Mouse (Mus musculus) right cerebral cortex, postnatal 36 days (tissue): ENCODE results near the gene Gon4l.
A peak's percentile ranks its signal among the peaks of the same experiment; 100 is the strongest.
"Not testable (repeated sequence)": the region's sequence is repeated elsewhere in the genome, so short reads cannot be mapped to it uniquely, and the experiment has no call there.

ENCODE experiments used
- DNase-seq, 2 experiments: peaks; one replicate each; pipeline ENCODE4 v3.0.0; 2022; ENCODE audit warnings: low spot score in 2 of 2, mixed read lengths in 1 of 2

The Gon4l gene

DNA sequence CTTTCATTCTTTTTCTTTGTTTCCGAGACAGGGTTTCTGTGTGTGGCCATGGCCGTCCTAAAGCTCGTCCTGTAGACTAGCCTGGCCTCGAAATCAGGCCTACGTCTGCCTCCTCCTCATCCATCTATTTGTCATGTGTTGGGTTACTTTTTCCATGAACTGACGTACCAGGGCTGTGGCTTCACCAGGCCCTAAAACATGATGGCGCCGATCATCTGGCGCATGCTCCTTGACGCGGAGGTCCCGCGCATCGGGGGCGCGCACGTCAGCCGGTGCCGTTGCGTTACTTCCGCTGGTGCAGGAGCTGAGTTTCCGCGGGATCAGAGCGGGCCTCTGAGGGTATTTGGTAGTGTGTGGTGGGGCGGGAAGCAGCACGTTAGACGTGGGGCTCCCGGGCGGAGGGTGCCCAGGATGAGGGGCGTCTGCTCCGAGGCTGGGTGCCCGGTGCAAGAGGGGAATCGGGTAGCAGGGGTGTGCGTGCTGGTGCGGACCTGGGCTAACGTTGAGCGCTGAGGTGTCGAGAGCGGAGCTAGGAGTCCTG lies at the start of gene Gon4l:
Gon4l (plus strand) TSS at position 281 of the 541 bp plus-strand sequence.
- not testable (repeated sequence) for DNase-seq

DNA sequence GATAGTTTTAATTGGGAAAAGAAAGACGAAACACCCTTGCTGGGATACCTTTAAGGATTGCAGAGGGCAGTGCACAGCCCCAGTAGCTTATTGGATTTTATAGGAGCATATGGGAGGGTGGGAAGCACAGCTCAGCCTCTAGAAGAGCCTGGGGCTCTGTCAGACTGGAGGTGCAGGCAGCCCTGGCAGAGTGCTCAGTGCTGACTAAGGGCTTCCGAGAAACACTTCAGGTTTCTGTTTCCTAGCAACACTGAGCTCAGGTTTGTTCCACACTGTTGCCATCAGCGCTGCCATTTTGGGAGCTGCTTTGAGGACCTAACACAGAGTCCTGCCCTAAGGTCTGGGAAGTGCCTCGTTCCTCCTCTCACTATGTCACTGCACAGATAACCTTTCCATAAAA lies 48.7 kb upstream of the Gon4l start:
- not testable (repeated sequence) for DNase-seq

DNA sequence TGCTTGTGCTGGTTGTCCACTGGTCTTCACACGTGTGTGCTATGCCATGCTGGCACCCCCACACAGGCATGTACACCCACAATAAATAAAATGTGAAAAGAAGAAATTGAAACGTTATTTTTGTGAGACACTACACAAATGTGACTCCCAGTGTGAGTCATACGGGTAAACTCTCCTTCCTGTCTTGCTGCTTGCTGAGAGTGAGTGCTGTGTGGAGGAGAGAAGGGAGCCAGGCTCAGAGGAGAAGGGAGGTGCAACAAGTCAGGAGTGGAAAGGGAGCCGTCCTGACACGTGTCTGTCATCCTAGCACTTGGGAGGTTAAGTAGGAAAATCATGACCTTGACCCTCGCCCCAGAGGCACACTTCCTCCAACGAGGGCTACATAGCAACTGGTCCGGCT lies 48.2 kb upstream of the Gon4l start:
- not testable (repeated sequence) for DNase-seq

DNA sequence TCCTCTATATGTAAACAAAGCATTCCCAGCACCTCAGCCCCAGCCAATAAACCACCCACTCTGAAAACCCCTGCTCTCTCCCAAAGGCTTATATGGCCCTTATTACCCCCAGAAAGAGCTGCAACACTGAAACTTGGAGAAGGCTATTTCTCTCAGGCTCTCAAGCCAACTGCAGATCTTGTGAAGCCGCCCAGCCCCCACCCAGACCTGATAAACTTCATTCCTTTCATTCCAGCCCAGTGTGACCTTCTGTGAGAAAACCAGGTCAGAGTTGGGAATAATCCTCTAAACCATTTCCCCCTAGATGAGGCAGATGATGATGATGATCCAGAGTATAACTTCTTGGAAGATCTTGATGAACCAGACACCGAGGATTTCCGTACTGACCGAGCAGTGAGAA lies 47.0 kb upstream of the Gon4l start:
- not testable (repeated sequence) for DNase-seq

DNA sequence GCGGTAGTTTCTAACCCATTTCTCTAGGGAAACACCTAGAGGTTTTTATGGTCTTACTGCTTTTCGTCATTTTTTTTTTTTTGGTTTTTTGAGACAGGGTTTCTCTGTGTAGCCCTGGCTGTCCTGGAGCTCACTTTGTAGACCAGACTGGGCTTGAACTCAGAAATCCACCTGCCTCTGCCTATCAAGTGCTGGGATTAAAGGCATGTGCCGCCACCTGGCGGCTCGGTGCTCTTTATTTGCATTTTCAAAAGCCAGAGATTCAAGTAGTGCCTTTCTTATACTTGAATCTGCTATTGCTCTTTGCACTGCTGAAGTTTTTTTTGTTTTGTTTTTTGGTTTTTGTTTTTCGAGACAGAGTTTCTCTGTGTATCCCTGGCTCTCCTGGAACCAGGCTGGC lies 37.5 kb upstream of the Gon4l start:
- not testable (repeated sequence) for DNase-seq

DNA sequence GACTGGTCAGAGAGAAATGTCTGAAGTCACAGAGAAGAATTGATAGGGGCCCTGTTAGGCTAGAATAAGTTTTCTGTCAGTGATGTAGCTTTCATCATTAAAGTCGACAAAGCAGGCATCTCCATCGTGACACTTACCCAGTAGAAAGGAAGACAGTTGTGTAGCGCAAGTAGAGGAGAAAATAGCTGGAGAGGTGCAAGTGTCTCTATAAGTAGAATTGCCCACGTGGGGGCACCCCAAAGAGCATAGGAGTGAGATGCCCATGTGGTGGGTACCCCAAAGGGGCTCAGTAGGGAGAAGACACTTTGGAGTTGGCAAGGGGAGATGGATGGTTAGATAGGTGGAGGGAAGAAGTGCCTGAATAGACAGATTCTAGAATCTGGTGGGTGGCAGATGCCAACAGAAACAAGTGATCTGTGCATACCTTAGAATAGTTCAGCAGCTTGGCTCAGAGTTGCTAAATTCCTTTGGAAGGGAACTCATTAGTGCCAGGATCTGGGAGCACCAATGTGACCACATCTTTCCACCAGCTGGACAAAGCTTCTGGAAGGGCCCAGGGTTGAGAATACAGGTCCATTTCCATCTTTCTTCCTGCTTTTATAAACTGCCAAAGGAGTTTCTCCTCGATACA lies 31.0 kb upstream of the Gon4l start:
- no peak for DNase-seq

DNA sequence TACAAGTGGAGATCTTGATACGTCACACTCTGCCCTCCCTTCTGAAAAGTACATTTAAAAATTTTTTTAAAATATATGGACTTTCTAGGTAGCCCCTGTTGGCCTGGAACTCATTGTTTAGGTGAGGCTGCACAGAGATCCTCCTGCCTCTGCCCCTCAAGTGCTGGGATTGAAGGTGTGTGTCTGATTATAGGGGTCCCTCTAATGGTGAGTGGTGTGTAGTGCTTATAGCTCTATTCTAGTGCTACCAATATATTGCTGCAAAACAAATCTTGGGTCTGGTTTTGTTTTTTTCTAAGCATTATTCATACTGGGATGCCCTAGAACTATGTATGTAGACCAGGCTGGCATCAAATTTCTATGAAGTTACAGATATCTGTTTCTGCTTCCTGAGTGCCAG lies 9.3 kb upstream of the Gon4l start:
- no peak for DNase-seq

DNA sequence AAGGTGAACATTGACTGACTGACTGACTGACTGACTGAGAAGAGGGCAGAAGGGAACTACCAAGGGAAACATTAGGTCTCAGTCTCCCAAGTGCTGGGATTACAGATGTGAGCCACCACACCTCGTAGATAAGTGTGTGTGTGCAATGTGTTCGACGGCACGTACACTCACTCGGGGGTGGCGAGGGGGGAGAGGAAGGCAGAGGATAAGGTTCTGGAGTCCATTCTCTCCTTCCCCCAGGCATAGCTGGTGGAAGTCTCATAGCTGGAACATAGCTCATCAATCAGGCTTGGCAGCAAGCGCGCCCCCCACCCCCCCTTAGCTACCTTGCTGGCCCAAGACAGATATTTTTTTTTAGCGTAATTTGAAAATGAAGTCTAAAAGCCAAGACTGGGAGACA lies 7.8 kb upstream of the Gon4l start:
- no peak for DNase-seq

DNA sequence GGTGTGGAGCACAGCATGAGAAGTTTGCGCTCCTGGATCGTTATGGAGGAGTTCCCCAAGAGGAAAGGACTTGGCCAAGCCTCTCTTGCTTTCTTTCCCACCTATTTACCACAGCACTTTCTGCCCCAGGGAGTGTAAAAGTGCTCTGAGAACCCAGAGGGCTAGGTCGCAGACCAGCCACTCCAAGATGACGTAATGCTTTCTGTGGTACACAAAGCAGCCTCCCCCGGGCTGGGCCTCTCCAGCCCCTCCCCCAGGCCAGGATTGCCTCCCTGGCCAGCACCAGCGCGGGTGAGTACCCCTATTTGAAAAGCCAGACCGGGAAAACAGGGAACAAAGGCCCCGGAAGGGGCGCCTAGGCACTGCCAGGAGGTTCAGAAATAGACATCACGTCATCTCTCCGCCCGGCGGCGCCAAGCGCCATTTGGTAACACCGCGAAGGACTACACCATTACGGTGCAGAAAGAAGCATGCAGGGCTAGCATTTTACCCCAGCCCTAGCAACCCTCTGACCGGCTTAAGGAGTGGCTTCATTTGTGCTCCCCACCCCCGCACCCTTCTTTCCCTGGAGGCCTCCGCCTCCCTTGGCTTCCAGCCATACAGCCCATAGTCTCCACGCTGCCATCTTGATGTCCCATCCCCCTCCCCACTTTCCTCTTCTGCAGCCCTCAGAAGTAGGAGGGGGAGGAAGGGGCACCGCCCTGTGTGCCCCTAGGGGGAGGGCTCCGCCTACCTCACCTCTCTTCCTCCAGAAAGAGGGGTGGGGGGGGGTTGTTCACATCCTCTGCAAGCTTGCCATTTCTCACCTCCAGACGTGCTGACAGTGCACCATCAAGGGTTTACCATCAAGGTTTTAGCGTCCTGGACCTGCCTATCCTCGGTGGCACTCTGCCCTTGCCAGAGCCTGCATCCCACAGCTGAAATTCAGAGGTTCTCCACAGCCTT lies 3.6 kb upstream of the Gon4l start:
- DNase-seq, result peak; percentile 72 to 80

DNA sequence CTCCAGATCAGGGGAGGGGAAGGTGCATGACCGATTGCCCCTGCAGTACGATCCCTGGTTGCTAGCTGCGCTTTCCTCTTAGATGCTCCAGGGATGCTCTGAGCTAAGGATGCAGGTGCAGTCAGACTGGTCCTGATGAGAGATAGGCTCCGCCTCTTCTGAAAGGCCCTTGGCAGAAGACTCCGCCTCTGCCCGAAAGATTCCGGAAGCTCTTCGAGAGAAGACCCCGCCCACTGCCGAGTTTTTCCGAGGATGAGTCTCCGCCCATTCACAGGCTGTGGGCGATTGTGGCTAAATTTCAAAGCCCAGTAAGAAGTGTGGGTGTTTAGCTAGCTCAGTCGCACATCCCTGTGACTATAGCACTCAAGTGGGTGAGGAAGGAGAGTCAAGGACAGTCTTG lies 2.6 kb upstream of the Gon4l start:
- peak; percentile 76 to 88 for DNase-seq

DNA sequence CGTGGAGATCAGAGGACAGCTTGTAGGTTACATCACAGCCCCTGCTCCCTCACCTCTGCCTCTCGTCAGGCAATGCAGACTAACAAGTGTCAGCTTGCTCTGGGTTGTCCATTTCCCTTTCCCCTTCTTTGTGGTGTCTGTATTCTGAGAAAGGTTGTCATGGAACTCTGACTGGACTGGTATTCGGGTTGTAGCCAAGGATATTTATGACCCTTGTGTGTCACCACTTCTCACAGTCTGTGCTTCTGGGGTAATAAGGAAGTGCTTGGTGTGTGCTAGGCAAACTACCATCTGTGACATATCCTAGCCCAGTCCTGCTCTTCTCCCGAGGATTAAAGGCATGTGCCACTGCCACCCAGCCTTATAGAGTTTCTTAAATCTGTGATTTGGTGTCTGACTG lies 14.1 kb downstream of the Gon4l start:
- no peak for DNase-seq

DNA sequence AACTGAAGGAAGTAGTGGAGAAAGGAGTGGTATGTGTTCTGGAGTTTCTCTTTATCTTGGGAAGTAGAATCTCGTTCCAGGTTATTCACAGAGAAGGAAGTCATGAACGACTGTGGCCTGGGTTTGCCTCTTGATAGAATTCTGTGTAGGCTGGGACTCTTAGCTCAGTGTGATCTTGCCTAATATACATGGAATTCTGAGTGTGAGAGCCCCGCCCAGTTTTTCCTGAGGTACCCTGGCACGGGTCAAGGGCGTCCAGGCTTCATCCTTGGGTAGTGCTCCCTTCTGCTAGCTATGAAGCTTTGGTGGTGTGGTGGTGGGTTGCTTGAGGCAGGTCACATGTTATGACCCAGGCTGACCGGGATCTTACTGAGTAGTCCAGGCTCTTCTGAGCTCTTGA lies 20.8 kb downstream of the Gon4l start:
- DNase-seq, result no peak

DNA sequence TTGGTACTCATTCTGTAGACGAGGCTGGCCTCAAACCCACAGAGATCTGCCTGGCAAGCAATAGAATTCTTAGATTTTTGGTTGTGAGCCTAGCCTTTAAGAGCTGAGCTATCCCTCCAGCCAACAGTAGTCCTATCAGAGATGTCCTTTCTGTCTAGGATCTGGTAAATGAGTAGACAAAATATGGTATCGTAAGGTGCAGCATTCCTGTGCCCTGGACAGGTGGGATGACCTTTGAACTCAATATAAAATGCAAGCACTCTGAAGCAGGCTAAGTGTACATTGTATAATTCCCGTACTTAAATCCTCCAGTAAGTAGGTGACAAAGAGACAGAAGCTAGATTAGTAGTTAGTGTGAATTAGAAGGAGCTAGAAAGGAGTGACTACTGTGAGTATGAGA lies 27.1 kb downstream of the Gon4l start:
- no peak for DNase-seq

DNA sequence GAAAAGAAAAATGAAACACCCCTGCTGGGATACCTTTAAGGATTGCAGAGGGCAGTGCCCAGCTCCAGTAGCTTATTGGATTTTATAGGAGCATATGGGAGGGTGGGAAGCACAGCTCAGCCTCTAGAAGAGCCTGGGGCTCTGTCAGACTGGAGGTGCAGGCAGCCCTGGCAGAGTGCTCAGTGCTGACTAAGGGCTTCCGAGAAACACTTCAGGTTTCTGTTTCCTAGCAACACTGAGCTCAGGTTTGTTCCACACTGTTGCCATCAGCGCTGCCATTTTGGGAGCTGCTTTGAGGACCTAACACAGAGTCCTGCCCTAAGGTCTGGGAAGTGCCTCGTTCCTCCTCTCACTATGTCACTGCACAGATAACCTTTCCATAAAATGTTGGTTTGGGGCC lies 31.7 kb downstream of the Gon4l start:
- DNase-seq, result not testable (repeated sequence)

DNA sequence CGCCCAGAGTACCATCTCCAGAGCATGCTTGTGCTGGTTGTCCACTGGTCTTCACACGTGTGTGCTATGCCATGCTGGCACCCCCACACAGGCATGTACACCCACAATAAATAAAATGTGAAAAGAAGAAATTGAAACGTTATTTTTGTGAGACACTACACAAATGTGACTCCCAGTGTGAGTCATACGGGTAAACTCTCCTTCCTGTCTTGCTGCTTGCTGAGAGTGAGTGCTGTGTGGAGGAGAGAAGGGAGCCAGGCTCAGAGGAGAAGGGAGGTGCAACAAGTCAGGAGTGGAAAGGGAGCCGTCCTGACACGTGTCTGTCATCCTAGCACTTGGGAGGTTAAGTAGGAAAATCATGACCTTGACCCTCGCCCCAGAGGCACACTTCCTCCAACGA lies 32.1 kb downstream of the Gon4l start:
- not testable (repeated sequence) for DNase-seq

DNA sequence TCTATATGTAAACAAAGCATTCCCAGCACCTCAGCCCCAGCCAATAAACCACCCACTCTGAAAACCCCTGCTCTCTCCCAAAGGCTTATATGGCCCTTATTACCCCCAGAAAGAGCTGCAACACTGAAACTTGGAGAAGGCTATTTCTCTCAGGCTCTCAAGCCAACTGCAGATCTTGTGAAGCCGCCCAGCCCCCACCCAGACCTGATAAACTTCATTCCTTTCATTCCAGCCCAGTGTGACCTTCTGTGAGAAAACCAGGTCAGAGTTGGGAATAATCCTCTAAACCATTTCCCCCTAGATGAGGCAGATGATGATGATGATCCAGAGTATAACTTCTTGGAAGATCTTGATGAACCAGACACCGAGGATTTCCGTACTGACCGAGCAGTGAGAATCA lies 33.4 kb downstream of the Gon4l start:
- not testable (repeated sequence) for DNase-seq

DNA sequence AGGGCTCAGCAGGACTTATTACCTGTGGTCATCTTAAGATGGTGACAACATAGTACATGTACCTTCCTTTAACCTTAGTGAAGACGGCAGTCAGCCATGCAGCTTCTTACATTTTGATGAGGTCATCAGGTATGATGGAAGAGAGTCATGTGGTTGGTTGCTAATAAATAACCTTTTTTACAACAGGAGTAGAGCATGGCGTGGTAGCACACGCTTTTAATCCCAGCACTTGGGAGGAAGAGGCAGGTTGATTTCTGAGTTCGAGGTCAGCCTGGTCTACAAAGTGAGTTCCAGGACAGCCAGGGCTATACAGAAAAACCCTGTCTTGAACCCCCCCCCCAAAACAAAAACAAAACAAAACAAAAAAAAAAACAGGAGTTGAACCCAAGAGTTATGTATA lies 47.5 kb downstream of the Gon4l start:
- DNase-seq, result not testable (repeated sequence)

DNA sequence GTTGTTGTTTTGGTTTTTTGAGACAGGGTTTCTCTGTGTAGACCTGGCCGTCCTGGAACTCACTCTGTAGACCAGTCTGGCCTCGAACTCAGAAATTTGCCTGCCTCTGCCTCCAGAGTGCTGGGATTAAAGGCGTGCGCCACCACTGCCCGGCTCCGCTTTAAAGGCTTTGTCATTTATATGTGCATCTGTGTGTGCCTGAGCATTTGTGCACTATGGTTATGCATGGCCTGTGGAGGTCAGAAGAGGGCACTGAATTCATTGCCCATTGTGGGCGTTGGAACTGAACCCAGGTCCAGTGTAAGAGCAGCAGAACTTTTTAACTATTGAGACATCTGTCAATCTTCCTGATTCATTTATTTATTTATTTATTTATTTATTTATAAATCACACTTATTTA lies 58.0 kb downstream of the Gon4l start:
- not testable (repeated sequence) for DNase-seq

DNA sequence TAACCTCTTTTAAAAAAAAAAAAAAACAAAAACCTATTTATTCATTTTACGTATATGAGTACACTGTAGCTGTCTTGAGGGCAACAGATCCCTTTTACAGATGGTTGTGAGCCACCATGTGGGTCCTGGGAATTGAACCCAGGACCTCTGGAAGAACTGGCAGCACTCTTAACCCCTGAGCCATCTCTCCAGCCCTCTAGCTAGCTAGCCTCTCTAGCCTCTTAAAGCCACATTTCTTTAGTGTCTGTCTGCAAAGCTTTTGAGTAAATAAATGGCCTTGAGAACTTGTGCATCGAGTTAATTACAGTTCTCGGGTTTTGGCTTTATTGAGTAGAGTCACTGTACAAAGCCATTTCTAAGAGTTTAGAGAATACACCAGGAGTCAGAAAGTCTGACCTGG lies 69.8 kb downstream of the Gon4l start:
- DNase-seq, result no peak

DNA sequence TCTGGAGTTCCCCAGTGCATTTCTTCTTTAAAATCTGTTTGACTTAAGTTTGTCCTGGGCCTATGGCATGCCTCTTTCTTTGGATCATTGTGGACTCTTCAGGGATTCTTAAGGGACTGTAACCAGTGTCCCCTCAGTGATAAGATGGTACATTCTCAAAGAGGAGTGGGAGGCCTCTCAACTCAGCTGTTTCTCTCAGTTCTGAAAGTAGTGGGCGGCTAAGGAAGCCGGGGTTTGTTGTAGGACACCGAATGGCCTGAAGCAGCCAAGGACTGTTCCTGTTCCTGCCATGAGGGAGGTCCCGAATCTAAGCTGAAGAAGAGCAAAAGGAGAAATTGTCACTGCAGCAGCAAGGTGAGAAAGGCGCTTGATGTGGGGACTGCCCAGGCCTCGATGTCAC lies 70.2 kb downstream of the Gon4l start:
- DNase-seq, result no peak

DNA sequence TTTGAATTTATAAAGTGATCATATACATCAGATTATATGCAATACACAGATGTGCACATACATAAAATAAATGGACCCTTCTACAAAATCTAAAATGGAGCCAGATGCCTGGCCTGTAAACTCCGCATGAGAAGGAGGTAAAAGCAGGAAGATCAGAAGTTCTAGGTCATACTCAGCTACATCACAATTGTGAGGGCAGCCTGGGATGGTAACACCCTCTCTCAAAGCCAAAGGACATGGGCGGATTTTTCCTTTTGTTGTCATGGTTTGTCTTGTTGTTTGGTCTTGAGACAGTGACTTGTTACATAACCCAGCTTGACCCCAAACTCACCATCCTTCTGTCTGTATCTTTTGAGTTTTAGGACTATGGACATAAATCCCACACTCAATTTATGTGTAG lies 70.7 kb downstream of the Gon4l start:
- DNase-seq, result no peak

DNA sequence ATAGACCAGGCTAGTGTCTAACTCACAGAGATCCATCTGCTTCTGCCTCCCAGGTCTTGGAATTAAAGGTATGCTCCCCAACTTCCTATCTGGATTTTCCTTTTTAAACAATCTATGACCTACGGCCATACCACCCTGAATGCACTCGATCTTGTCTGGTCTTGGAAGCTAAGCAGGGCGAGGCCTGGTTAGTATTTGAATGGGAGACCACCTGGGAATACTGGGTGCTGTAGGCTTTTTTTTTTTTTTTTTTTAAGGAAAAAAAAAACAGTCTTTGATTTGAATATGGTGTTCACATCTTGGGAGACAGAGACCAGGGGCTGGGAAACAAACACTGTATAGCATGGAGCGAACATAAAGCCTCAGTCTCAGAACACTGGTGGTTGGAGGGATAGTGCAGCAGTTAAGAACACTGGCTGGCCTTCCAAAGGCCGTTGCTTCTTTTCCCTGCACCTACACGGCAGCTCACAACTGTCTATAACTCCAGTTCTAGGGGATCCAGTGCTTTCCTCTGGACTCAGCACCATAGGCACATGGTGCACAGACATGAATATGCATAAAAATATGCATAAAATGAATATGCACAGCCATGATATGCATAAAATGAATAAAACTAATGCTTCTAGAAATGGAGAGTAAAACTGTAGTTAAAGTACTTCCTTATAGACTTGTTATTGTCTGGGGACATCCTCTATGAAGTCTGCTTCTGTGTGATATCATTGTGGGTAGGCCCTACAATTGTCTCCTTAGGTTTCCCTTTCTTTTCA lies 71.5 kb downstream of the Gon4l start:
- DNase-seq, result no peak
